Mouse (Mus musculus): ENCODE measurements around the gene Gm5565. TPM values are rescaled to one million over a fixed set of nuclear protein-coding genes. Genes with fewer than 3 reads are reported as not detected.

Gene Gm5565
- total RNA-seq, 1 experiment from 2014 or later: not detected

Other genes with a start within 250 kb of the Gm5565 start
- gene Cyp3a25, start 150.9 kb downstream of the Gm5565 start, total RNA-seq (2017): not detected in 2 replicates
- not detected in 2 replicates for gene Cyp3a59, start 81.3 kb downstream of the Gm5565 start, total RNA-seq (2017)
- gene Gm6309, start 10.2 kb upstream of the Gm5565 start, total RNA-seq (2017): not detected in 2 replicates
- not detected in 2 replicates for gene 1700001J03Rik, start 24.8 kb upstream of the Gm5565 start, total RNA-seq (2017)
- 44.5 and 52.1 TPM in 2 replicates for gene Rnf6, start 61.0 kb upstream of the Gm5565 start, total RNA-seq (2017)
- gene Cdk8, start 70.7 kb upstream of the Gm5565 start, total RNA-seq (2017): 44.0 and 46.9 TPM in 2 replicates
- gene Wasf3, start 224.4 kb upstream of the Gm5565 start, total RNA-seq (2017): not detected in 2 replicates